Mouse (Mus musculus) lung, embryonic 16.5 days (tissue): ENCODE results near the gene Ankrd2. TPM values are rescaled to one million over a fixed set of nuclear protein-coding genes. Genes with fewer than 3 reads are reported as not detected.
A peak's percentile ranks its signal among the peaks of the same experiment; 100 is the strongest.

Experiments used
- ATAC-seq: fragments of 200-750 bp; cut with Nextera tagmentation; 2 replicates; pipeline ENCODE4 v1.8.0; 2017; ENCODE audit warnings: low read depth, mild to moderate bottlenecking, moderate library complexity
- H3K27ac ChIP-seq: fragments of 300-500 bp; sonication (generic); 2 replicates; pipeline ENCODE4 v1.5.1; 2014; ENCODE audit warnings: mild to moderate bottlenecking, control low read depth, low read length
- H3K27me3 ChIP-seq: fragments of 300-500 bp; sonication (generic); 2 replicates; pipeline ENCODE4 v1.6.1; 2014; ENCODE audit warnings: low read depth, low read length, mixed read lengths; ENCODE audit not compliant: control insufficient read depth, insufficient read depth
- H3K36me3 ChIP-seq: fragments of 300-500 bp; sonication (generic); 2 replicates; pipeline ENCODE4 v1.6.1; 2014; ENCODE audit warnings: low read length; ENCODE audit not compliant: control insufficient read depth, insufficient read depth
- H3K4me1 ChIP-seq: fragments of 300-500 bp; sonication (generic); replicated peaks from 2 replicates; pipeline ENCODE4 v1.6.1; 2014; ENCODE audit warnings: low read length, mixed read lengths; ENCODE audit not compliant: control insufficient read depth, insufficient read depth
- H3K4me2 ChIP-seq: fragments of 300-500 bp; sonication (generic); 2 replicates; pipeline ENCODE4 v1.6.1; 2014; ENCODE audit warnings: low read depth, low read length, control low read depth
- H3K4me3 ChIP-seq: fragments of 300-500 bp; sonication (generic); 2 replicates; pipeline ENCODE4 v1.5.1; 2014; ENCODE audit warnings: mild to moderate bottlenecking, low read length, control low read depth
- H3K9ac ChIP-seq: fragments of 300-500 bp; sonication (generic); 2 replicates; pipeline ENCODE4 v1.6.1; 2014; ENCODE audit warnings: low read length, control low read depth
- H3K9me3 ChIP-seq: fragments of 300-500 bp; sonication (generic); 2 replicates; pipeline ENCODE4 v1.6.1; 2016; ENCODE audit warnings: low read length; ENCODE audit not compliant: control insufficient read depth
- WGBS: fragments of 180-500 bp; shearing (Covaris S2); extraction: QIAGEN DNeasy Blood & Tissue Kit; methylation state at CpG from one replicate; pipeline ENCODE4 v1.1.7; 2014; 5-methylcytosine and 5-hydroxymethylcytosine counted together
- polyA plus RNA-seq: library from polyadenylated mRNA; unstranded; fragments of >200 nt; fragmentation: Nextera tagmentation; extraction: Ambion mirVana; gene quantifications from 2 replicates; pipeline ENCODE4 v1.2.1, GENCODE M21; 2015

Gene Ankrd2
- polyA plus RNA-seq, 1 experiment from 2014 or later, result 0.28 TPM

GRCm38 (mm10) chr19:42058426-42058825 lies 22.6 kb downstream of the Ankrd2 start:
- WGBS, result 58% methylated on average over 7 of the region's 7 CpGs
- H3K36me3 ChIP-seq, result no peaks in the 10 kb centered on the region
- H3K4me3 ChIP-seq, result no peak overlapping the region
- no peak overlapping the region for H3K4me2 ChIP-seq
- H3K27me3 ChIP-seq, result no peaks in the 10 kb centered on the region
- H3K4me1 ChIP-seq, result no peaks in the 10 kb centered on the region
- no peak overlapping the region for H3K9ac ChIP-seq
- no peak overlapping the region for H3K27ac ChIP-seq
- ATAC-seq, result no peak
- H3K9me3 ChIP-seq, result no peaks in the 10 kb centered on the region

DNA sequence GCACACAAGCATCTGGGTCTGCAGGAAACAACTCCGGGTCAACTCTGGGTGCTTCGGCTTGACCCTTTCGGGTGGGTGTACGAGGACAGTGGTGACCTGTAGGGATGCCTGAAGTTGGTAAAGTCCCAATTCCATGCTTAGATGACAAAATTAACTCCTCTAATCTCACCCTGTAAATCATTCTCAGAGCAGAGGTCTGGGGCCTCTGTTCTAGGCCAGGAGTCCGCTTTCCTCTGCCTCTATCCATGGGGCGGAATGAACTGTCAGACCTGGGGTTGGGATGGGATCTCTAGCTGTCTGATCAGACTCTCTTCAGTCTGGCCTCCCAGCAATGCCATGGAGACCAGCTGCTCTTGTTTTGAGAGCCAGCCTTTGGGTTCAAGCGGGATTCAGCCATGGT lies 25.6 kb downstream of the Ankrd2 start:
- Histone ChIP-seq H3K4me3 (no peak overlapping the region), H3K36me3 (no peaks in the 10 kb centered on the region), H3K9me3 (no peaks in the 10 kb centered on the region), H3K27ac (no peak overlapping the region), H3K4me2 (no peak overlapping the region), H3K4me1 (no peaks in the 10 kb centered on the region), H3K9ac (no peak overlapping the region), H3K27me3 (no peaks in the 10 kb centered on the region)
- ATAC-seq, result no peak
- WGBS, result 88% methylated on average over 7 of the region's 7 CpGs

GRCm38 (mm10) chr19:42068441-42069240 lies 32.8 kb downstream of the Ankrd2 start:
- peak overlapping the region; percentile 29; the same call in 1 of the 2 replicates for H3K4me2 ChIP-seq
- H3K27me3 ChIP-seq, result no peaks in the 10 kb centered on the region
- ATAC-seq, result peak; percentile 31; the same call in 1 of the 2 replicates
- 77% methylated on average over 11 of the region's 11 CpGs for WGBS
- H3K27ac ChIP-seq, result 0 out of 2 replicates have a peak overlapping the region, but pooled peaks have one; percentile 5
- H3K36me3 ChIP-seq, result no peaks in the 10 kb centered on the region
- H3K9ac ChIP-seq, result no peak overlapping the region
- no peaks in the 10 kb centered on the region for H3K9me3 ChIP-seq
- no peaks in the 10 kb centered on the region for H3K4me1 ChIP-seq
- H3K4me3 ChIP-seq, result no peak overlapping the region

DNA sequence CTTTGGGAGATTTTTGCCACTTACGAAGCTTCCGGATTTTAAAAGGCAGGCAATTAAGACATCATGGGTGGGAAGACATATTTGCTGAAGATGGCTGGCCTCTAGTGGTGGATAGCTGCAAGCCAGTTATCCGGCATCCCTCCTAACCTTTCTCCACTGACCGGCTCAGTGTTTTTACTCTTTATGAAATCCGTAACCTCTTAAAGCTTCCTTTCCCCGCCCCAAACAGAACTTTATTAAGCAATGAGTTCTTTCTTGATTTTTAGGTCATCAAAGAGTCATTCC lies 33.4 kb downstream of the Ankrd2 start:
- Histone ChIP-seq H3K27me3 (no peaks in the 10 kb centered on the region), H3K4me2 (peak overlapping the region; percentile 29; the same call in 1 of the 2 replicates), H3K4me1 (no peaks in the 10 kb centered on the region), H3K27ac (no peak overlapping the region), H3K9ac (no peak overlapping the region), H3K4me3 (no peak overlapping the region), H3K36me3 (no peaks in the 10 kb centered on the region), H3K9me3 (no peaks in the 10 kb centered on the region)
- no peak for ATAC-seq
- WGBS, result 46% methylated on average over 6 of the region's 6 CpGs

DNA sequence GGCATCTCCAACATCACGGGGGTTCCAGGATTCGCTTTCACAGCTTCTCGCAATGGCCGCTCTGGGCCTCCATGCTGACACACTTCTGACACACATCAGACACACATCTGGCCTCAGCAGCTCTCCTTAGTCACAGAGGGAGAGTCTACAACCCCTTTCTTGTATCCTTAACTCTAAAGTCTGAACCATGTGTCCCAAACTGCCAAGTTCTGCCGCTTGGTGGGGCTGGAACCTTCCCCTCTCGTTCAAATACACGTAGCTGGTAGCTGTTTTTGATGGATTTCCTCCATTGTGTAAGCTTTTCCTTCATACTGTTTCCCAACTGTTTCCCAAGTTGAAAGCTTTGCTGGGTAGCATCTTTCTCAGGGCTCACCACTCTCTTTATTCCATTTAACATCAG lies 35.4 kb downstream of the Ankrd2 start:
- ATAC-seq, result no peak
- Histone ChIP-seq H3K9me3 (no peaks in the 10 kb centered on the region), H3K4me2 (no peak overlapping the region), H3K36me3 (no peaks in the 10 kb centered on the region), H3K4me1 (no peaks in the 10 kb centered on the region), H3K27ac (no peak overlapping the region), H3K9ac (no peak overlapping the region), H3K27me3 (no peaks in the 10 kb centered on the region), H3K4me3 (no peak overlapping the region)
- 68% methylated on average over 7 of the region's 7 CpGs for WGBS

- Histone ChIP-seq H3K27ac (no peak overlapping the region), H3K9ac (no peak overlapping the region), H3K27me3 (no peaks in the 10 kb centered on the region), H3K4me3 (no peak overlapping the region), H3K4me1 (no peaks in the 10 kb centered on the region), H3K4me2 (no peak overlapping the region), H3K36me3 (no peaks in the 10 kb centered on the region), H3K9me3 (no peaks in the 10 kb centered on the region)
- no peak for ATAC-seq
- WGBS, result 67% methylated on average over 15 of the region's 15 CpGs
Measured at GRCm38 (mm10) chr19:42071886-42072608, 36.2 kb downstream of the Ankrd2 start.

DNA sequence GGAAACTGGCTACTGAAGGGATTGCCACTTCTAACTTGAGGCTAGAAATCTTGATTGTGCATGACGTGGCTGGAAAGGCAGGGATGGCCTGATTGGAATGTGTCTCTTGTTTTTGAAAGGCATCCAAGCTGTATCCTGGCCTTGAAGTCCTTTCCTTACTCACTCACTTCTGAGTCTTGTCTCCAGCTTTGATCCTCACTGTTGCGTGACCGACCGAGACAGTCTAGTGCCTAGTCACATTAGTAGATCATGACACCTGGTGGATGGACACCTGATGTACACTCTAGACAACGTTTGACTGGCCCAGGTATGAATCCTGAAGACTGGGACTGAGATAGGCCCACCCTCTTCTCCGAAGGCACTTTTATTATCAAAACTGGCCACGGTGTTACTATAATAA lies 37.0 kb downstream of the Ankrd2 start:
- no peaks in the 10 kb centered on the region for H3K9me3 ChIP-seq
- no peak for ATAC-seq
- H3K9ac ChIP-seq, result no peak overlapping the region
- 65% methylated on average over 7 of the region's 7 CpGs for WGBS
- no peaks in the 10 kb centered on the region for H3K36me3 ChIP-seq
- no peak overlapping the region for H3K4me2 ChIP-seq
- no peak overlapping the region for H3K27ac ChIP-seq
- no peaks in the 10 kb centered on the region for H3K27me3 ChIP-seq
- no peak overlapping the region for H3K4me3 ChIP-seq
- no peaks in the 10 kb centered on the region for H3K4me1 ChIP-seq

DNA sequence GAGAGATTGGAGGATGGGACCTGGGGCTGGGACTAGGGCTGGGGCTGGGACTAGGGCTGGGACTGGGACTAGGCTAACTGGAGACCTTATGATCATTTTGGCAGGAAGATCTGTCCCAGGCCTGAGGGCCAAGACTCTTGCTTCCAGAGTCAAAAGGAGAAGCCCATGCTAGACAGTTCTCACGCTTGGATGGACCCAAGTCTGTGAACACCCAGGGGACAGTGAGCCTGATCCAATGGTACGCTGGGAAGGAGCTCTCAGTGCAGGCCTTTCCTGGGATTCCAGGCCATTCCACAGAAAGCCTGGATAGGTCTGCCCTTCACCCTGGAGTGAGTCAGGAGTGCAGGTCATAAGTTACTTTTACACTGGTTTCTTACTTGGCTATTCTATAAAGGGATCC lies 39.3 kb downstream of the Ankrd2 start:
- no peak for ATAC-seq
- Histone ChIP-seq H3K4me2 (no peak overlapping the region), H3K27ac (no peak overlapping the region), H3K27me3 (no peaks in the 10 kb centered on the region), H3K4me1 (no peaks in the 10 kb centered on the region), H3K4me3 (no peak overlapping the region), H3K9me3 (no peaks in the 10 kb centered on the region), H3K9ac (no peak overlapping the region), H3K36me3 (no peaks in the 10 kb centered on the region)
- WGBS, result 82% methylated on average over 2 of the region's 2 CpGs

GRCm38 (mm10) chr19:42075992-42076391 lies 40.2 kb downstream of the Ankrd2 start:
- Histone ChIP-seq H3K4me1 (no peaks in the 10 kb centered on the region), H3K4me3 (no peak overlapping the region), H3K27me3 (no peaks in the 10 kb centered on the region), H3K36me3 (no peaks in the 10 kb centered on the region), H3K27ac (no peak overlapping the region), H3K4me2 (no peak overlapping the region), H3K9ac (no peak overlapping the region), H3K9me3 (no peaks in the 10 kb centered on the region)
- 90% methylated on average over 16 of the region's 16 CpGs for WGBS
- no peak for ATAC-seq
